In genomic region chr17:26662204-26662603, GRCm38 (mm10) we compare ENCODE assay signal across 14 mouse cellular contexts. TPM values are rescaled to one million over a fixed set of nuclear protein-coding genes. Genes with fewer than 3 reads are reported as not detected.
DNase-seq lines count a peak whose midpoint lies in the region; ATAC-seq and TF ChIP-seq lines count a peak whose summit lies in the region.
"Had no signal": no experiment of that assay in that cellular context is flagged by ENCODE, and none has a peak within 500 bp of the region (broad histone marks: within the 10 kb centered on the region; RNA-seq: fewer than 3 reads in every experiment).

No protein-coding gene starts in this region.

- no peak for ATAC-seq in heart, embryonic 13.5 days (ENCODE audit: extremely low read depth, insufficient number of reproducible peaks, low FRiP score, low TSS enrichment)
- no peak for ATAC-seq in liver, embryonic 14.5 days (ENCODE audit: insufficient read depth)
- ATAC-seq in liver, embryonic 11.5 days (replicated peaks; ENCODE audit: low FRiP score) = no peak

- WGBS in heart, embryonic 13.5 days = 78% methylated on average over 5 of the region's 5 CpGs
- 52% methylated on average over 5 of the region's 5 CpGs for WGBS in liver, embryonic 14.5 days (ENCODE audit: insufficient replicate concordance)
- 62% methylated on average over 5 of the region's 5 CpGs for WGBS in liver, embryonic 11.5 days
- WGBS in limb, embryonic 10.5 days = 76% methylated on average over 5 of the region's 5 CpGs

- H3K4me3 ChIP-seq in heart, embryonic 13.5 days = no peak overlapping the region
- no peak overlapping the region for H3K4me3 ChIP-seq in liver, embryonic 14.5 days (ENCODE audit: insufficient read depth in 1 of 2, low read depth in 2 of 2, low read length in 2 of 2)
- H3K4me3 ChIP-seq in liver, embryonic 11.5 days (ENCODE audit: low read depth, low read length) = no peak overlapping the region; the same call in 1 of the 2 replicates
- H3K4me3 ChIP-seq in limb, embryonic 10.5 days = peak overlapping the region; percentile 65; the same call in 1 of the 2 replicates

- H3K27ac ChIP-seq in heart, embryonic 13.5 days (replicated peaks) = no peak overlapping the region
- no peak overlapping the region for H3K27ac ChIP-seq in liver, embryonic 14.5 days
- H3K27ac ChIP-seq in liver, embryonic 11.5 days (ENCODE audit: low read depth, low read length) = no peak overlapping the region
- no peak overlapping the region for H3K27ac ChIP-seq in limb, embryonic 10.5 days
- H3K27ac ChIP-seq: intestine, embryonic 15.5 days; left cerebral cortex, adult 2 months; neural tube, embryonic 12.5 days had no signal

- TF ChIP-seq CTCF in liver, embryonic 14.5 days (IDR thresholded peaks at IDR 0.05; ENCODE audit: low read depth) = no peak

- no peak for DNase-seq in heart, postnatal 14 days
- no peak for DNase-seq in liver, embryonic 14.5 days (ENCODE audit: low read depth in 3 of 3, low spot score in 3 of 3)
- no peak for DNase-seq in liver, embryonic 11.5 days (ENCODE audit: low spot score)
- DNase-seq in limb, embryonic 10.5 days (ENCODE audit: low spot score) = no peak
- no peak for DNase-seq in T-cell, adult 2 months (ENCODE audit: low spot score)
- DNase-seq in c-Kit-positive CD71-positive TER-119-positive erythroid progenitor cells, embryonic 14.5 days (ENCODE audit: low spot score) = no peak

- H3K4me1 ChIP-seq in heart, embryonic 13.5 days = peaks cover 40% of the 10 kb centered on the region
- peaks cover 11 to 18% of the 10 kb centered on the region in 2 experiments for H3K4me1 ChIP-seq in liver, embryonic 14.5 days (replicated peaks; ENCODE audit: control insufficient read depth in 2 of 2, insufficient read depth in 2 of 2, low read length in 1 of 2)
- H3K4me1 ChIP-seq in liver, embryonic 11.5 days (replicated peaks; ENCODE audit: control insufficient read depth, insufficient read depth, low read length) = peaks cover 9% of the 10 kb centered on the region
- H3K4me1 ChIP-seq in limb, embryonic 10.5 days = peaks cover 10% of the 10 kb centered on the region

- no peaks in the 10 kb centered on the region for H3K9me3 ChIP-seq in heart, embryonic 13.5 days
- no peaks in the 10 kb centered on the region for H3K9me3 ChIP-seq in liver, embryonic 14.5 days (ENCODE audit: control insufficient read depth, low read length)
- no peaks in the 10 kb centered on the region for H3K9me3 ChIP-seq in liver, embryonic 11.5 days (ENCODE audit: control insufficient read depth, low read length)
- H3K9me3 ChIP-seq in limb, embryonic 10.5 days (replicated peaks) = no peaks in the 10 kb centered on the region
- H3K9me3 ChIP-seq: forebrain, embryonic 13.5 days; hindbrain, embryonic 10.5 days; intestine, embryonic 15.5 days; midbrain, embryonic 15.5 days; neural tube, embryonic 12.5 days had no signal

- H3K27me3 ChIP-seq in heart, embryonic 13.5 days (replicated peaks) = peaks cover 3% of the 10 kb centered on the region; the same call in 1 of the 2 replicates
- no peaks in the 10 kb centered on the region; the same call in 1 of the 2 replicates for H3K27me3 ChIP-seq in liver, embryonic 14.5 days (ENCODE audit: control insufficient read depth, insufficient read depth, low read length)
- no peaks in the 10 kb centered on the region for H3K27me3 ChIP-seq in liver, embryonic 11.5 days (replicated peaks; ENCODE audit: control insufficient read depth, insufficient read depth, low read length)
- H3K27me3 ChIP-seq in limb, embryonic 10.5 days (ENCODE audit: low read depth, poor library complexity, severe bottlenecking) = no peaks in the 10 kb centered on the region
- H3K27me3 ChIP-seq: intestine, embryonic 15.5 days; midbrain, embryonic 15.5 days; neural tube, embryonic 12.5 days; Patski had no signal

- H3K4me2 ChIP-seq in heart, embryonic 13.5 days = 0 out of 2 replicates have a peak overlapping the region, but pooled peaks have one; percentile 96
- H3K4me2 ChIP-seq in liver, embryonic 14.5 days (ENCODE audit: low read depth) = peak overlapping the region; percentile 91; the same call in 1 of the 2 replicates
- no peak overlapping the region for H3K4me2 ChIP-seq in liver, embryonic 11.5 days

- intact Hi-C loops in heart, postnatal 14 days (cut with DNase I) = loop anchor here (5.0 kb wide), 3 partner anchors 50 to 225 kb away; partner anchors contain the start of gene Bnip1

- no peak overlapping the region; the same call in 1 of the 2 replicates for H3K9ac ChIP-seq in heart, embryonic 13.5 days
- 0 out of 2 replicates have a peak overlapping the region, but pooled peaks have one; percentile 13 for H3K9ac ChIP-seq in liver, embryonic 14.5 days (replicated peaks)
- H3K9ac ChIP-seq in liver, embryonic 11.5 days (ENCODE audit: low read depth, low read length) = no peak overlapping the region
- H3K9ac ChIP-seq: intestine, embryonic 15.5 days; midbrain, embryonic 15.5 days had no signal

- H3K36me3 ChIP-seq in heart, embryonic 13.5 days = peaks cover 10% of the 10 kb centered on the region
- H3K36me3 ChIP-seq in liver, embryonic 14.5 days (replicated peaks; ENCODE audit: control insufficient read depth, insufficient read depth, low read depth) = no peaks in the 10 kb centered on the region
- no peaks in the 10 kb centered on the region for H3K36me3 ChIP-seq in liver, embryonic 11.5 days (ENCODE audit: control insufficient read depth, insufficient read depth, low read length)
- peaks cover 5% of the 10 kb centered on the region; the same call in 1 of the 2 replicates for H3K36me3 ChIP-seq in limb, embryonic 10.5 days
- H3K36me3 ChIP-seq: midbrain, embryonic 15.5 days had no signal

- no peak for TF ChIP-seq EP300 in liver, embryonic 14.5 days (IDR thresholded peaks at IDR 0.05; ENCODE audit: low read depth)

RNA-seq across cellular contexts. Expression of gene Atp6v0e, which starts 0.8 kb away (rescaled TPM):
- 187 and 228 TPM in 2 replicates for polyA plus RNA-seq in heart, embryonic 13.5 days (2015; fragmentation: Nextera tagmentation; extraction: Ambion mirVana)
- 10 to 100 TPM; 68.1 to 71.3 TPM for total RNA-seq in heart, postnatal 14 days (2021)
- polyA plus RNA-seq in liver, embryonic 14.5 days (2012; rRNA removed) = 99.3 and 118 TPM in 2 replicates
- 204 and 209 TPM in 2 replicates for polyA plus RNA-seq in liver, embryonic 14.5 days (2014; fragmentation: Nextera tagmentation; extraction: Ambion mirVana)
- polyA plus RNA-seq in liver, embryonic 11.5 days (2014; fragmentation: Nextera tagmentation; extraction: Ambion mirVana) = 244 and 245 TPM in 2 replicates
- polyA plus RNA-seq in limb, embryonic 10.5 days (2016; fragmentation: Nextera tagmentation; extraction: Ambion mirVana) = 104 and 107 TPM in 2 replicates

RNA-seq across cellular contexts. Expression of gene Crebrf, which starts 53.2 kb away (rescaled TPM):
- polyA plus RNA-seq in heart, embryonic 13.5 days (2015; fragmentation: Nextera tagmentation; extraction: Ambion mirVana) = 9.4 and 10.2 TPM in 2 replicates
- total RNA-seq in heart, postnatal 14 days (2021) = 10 to 100 TPM; 44.5 to 49.6 TPM
- polyA plus RNA-seq in liver, embryonic 14.5 days (2012; rRNA removed) = 1.2 and 1.3 TPM in 2 replicates
- polyA plus RNA-seq in liver, embryonic 14.5 days (2014; fragmentation: Nextera tagmentation; extraction: Ambion mirVana) = 2.8 and 3.2 TPM in 2 replicates
- 1.8 and 2.4 TPM in 2 replicates for polyA plus RNA-seq in liver, embryonic 11.5 days (2014; fragmentation: Nextera tagmentation; extraction: Ambion mirVana)
- polyA plus RNA-seq in limb, embryonic 10.5 days (2016; fragmentation: Nextera tagmentation; extraction: Ambion mirVana) = 1.7 and 2.9 TPM in 2 replicates
